Mouse (Mus musculus) heart, postnatal 0 days (tissue): ENCODE results near the gene Olfr1394.

ENCODE experiments used
- CTCF ChIP-seq: IDR thresholded peaks from 2 replicates; pipeline ENCODE4 v1.5.1; 2016; ENCODE audit warnings: antibody characterized with exemption, control low read depth, low read depth
- EP300 ChIP-seq: IDR thresholded peaks from 2 replicates; pipeline ENCODE4 v1.6.1; 2016; ENCODE audit warnings: antibody characterized with exemption, low read depth

- TF ChIP-seq EP300: no peak
- peak; percentile 55 for TF ChIP-seq CTCF
These were observed 45.3 kb upstream of the Olfr1394 start for GRCm38 (mm10) chr11:49108833-49109232.
